Mouse (Mus musculus) adipocyte (in vitro differentiated cells): ENCODE data around the gene Brap.
A peak's percentile ranks its signal among the peaks of the same experiment; 100 is the strongest.
"Not testable (repeated sequence)": the region's sequence is repeated elsewhere in the genome, so short reads cannot be mapped to it uniquely, and the experiment has no call there.

ENCODE experiments used
- DNase-seq: peaks from one replicate; pipeline ENCODE4 v3.0.0-alpha.2; 2016; ENCODE audit warnings: low spot score

Brap gene

DNA sequence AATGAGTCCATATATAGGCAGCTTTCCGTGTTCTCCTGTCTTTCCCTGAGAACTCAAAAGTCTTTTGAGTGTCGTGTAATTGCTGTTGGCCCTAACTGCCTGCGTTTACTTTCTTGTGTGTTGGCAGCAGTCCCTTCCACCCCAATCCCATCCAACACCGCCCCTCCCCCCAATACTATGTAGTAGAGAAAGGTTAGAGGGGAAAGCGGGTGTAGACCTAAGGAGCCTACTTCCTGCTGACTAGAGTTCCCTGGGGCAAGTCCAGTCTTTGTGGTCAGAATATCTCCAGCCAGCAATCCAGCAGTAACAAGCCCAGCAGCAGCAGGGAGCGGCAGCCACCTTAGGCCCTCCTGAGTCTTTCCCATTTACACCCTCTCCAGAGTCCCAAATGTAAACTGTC lies 8.0 kb downstream of the Brap start:
- peak; percentile 18 for DNase-seq

DNA sequence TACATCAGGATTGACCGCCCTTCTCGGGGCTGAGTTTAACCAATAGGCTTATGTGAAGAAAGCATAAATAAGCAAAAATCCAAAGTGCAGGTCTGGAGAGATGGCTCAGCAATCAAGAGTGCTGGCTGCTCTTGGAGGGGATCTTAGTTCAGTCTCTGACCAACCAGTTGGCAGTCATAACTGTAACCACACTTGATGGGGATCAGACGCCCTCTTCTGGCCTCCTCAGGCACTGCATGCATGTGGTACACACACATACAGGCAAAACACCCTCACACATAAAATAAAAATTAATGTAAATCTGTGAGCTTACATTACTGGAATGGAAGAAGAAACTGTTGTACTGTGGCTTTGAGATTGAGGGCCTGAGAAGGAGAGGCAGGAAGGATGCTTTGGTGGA lies 10.0 kb downstream of the Brap start:
- DNase-seq = no peak

DNA sequence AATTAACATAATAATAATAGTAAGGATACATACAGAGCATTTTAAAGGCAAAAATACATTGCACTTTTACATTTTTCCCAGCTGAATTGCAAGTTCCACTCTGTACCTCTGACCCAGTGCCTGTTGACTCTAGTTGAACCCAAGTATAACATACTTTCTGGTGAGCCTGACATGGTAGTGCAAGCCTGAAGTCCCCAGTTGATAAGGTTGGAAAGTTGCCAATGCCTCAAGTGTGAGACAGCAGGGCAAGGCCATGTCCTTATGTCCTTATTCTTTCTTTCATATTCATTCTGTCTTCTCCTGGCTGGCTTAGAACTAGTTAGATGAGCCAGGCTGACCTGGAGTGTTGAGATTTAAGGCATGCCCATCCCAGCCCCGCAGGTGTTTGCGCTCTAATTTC lies 21.9 kb downstream of the Brap start:
- peak; percentile 26 for DNase-seq

DNA sequence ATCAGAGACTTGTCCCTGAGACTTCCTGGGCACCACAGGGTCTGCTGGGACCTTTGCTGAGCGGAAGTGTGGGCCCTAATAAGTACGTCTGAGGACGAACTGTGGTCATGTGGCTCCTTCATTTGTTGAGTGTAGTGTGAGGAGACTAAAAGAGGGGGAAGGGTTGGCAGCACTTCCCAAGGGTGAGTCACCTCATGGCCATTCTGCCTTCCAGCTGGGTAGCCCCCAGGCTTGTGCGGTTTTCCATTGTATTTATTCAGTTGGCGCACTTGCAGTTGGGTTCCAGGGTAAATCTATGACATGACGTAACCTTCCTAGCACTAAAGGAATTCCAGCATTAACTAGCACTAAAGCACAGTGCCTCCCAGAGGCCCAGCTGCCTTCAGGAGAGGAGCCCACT lies 25.1 kb downstream of the Brap start:
- no peak for DNase-seq

DNA sequence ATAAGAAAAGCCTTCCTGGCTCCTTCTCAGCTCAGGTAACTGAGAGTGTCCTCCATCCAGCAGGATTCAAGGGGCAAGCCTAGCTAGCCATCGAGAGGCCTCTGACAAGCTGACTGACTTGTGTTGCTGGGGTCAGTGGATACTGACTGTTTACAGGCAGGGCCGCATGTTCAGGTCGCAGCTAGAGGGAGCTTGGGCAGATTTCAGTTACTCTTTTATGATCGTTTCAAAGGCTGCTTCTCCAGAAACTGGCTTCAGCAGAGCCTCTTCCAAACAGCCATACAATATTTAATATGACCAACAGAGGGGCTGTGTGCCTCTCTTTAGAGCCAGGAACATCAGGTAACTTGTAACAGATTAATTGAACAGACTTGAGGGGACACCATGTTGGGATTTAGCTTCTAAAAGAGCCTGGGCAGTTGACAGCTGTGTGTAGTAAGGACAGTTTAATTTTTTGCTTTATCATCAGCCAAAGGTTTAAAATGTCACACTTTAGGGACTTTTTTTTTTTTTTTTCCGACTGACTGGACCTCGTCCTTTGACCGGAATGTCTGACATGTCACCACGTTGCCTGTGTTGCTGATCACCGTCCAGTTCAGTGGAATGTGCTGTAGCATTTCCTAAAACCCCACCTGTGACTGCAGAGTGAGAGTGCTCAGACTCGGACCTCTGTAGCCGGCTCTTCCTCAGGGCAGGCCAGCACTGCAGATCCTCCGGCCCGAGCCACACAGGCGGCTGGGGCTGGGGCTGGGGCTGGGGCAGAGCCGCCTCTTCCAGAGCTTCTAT lies 25.9 kb downstream of the Brap start:
- DNase-seq = no peak

DNA sequence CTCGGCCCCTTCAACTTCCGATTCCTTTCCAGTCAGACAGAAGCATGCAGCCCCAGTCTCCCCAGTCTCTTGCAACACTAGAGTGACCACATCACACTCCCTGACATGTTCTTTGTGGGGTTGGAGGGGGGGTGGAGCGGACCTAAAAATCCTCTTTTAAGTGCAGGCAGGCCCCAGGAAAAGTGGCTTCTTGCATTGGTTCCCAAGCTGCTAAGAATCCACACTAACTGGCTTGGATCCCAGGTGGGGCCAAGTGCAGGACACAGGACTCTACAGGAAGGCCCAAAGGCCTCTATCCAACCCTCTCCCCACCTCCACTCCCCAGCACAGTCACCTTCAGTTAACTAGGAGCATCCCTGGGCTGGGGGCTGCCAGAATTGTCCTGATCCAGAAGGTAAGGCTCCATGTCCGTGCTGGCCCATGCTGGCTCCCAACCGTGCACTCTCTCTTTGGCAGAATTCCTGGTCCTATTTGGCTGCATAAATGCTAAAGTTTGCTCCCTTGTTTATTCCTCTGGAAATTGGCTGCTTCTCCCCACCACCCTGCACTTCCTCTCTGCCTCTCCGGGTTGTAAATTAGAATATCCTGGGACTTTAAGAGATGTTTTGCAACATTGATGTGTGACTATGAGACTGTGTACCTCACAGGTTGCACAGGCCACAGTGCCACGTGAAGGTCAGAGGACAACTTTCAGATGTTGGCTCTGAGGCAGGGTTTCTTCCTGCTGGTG lies 30.3 kb downstream of the Brap start:
- peak; percentile 86 for DNase-seq

DNA sequence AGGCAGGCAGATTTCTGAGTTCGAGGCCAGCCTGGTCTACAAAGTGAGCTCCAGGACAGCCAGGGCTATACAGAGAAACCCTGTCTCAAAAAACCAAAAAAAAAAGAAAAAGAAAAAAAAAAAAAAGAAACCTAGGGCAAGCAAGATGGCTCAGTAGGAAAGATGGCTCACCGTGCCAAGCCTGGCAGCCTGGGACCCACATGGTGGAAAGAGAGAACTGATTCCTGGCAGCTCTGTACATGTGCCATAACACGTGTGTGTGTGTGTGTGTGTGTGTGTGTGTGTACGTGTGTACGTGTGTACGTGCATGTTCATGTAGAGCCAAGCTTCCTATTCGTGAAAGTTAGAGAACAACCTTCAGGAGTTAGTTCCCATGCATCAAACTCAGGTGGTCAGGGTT lies 31.1 kb downstream of the Brap start:
- not testable (repeated sequence) for DNase-seq

DNA sequence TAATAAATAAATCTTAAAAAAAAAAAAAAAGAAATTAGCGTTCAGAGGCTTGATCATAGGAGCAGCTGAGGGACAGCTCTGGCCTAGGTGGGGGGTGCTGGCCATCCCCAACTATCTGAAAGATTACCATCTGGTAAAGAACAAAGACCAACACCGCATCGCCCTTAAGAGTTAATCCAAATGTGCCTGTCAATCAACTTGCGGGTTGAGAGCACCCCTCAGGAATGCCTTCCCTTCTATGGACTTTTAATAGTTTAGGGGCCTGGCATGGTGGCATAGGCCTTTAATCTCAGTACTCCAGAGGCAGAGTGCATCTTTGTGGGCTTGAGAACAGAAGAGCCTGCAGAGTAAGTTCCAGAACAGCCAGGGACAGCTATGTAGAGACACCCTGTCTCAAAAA lies 32.5 kb downstream of the Brap start:
- no peak for DNase-seq

DNA sequence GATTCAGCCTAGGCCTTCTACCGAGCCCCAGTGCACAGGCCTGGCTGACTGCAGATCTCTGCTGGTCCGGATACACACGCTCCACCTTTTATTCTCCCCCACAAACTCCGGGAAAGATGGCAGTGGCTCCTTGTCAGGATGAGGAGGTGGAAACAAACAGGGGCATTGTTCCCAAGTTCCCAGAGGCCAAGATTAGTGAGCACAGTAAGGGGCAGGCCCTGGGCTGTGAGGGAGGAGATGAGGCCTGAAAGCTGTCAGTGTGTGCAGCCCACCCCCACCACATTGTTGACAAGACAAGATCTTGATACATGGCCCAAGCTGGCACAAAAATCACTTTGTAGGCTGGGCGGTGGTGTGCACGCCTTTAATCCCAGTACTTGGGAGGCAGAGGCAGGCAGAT lies 36.4 kb downstream of the Brap start:
- no peak for DNase-seq

DNA sequence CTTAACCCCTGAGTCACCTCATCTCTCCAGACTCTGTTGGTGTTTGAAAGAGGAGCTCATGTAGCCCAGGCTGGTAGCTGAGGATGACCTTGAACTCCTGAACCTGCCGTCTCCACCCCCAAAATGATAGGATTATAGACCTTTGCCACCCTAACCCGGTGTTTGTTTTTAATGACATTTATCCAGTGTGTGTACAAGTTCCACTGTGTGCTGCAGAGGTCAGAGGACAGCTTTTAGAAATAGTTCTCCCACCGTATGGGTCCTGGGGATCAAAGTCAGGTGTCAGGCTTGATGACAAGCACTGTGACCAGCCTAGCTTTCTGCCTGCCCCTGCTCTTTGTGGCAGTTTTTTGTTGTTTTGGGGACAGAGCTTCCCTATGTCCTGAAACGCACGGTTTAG lies 39.5 kb downstream of the Brap start:
- no peak for DNase-seq

DNA sequence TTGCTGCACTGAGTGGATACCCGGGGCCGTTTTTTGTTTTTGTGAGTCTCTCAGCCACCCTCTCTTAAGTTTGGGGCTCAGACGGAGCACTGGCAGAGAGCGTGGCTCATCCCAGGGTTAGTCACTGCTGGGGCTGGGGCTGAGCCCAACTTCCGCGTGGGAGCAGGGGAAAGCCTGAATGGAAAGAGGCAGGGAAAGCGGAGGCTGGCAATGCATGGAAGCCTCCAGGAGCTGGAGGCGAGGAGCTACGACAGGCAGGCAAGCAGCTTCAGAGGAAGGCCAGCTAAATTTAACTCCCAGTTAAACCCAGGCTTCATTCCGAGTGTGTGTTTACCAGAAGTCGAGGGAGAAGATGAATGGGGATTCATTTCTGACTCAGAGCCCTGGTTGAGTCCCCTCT lies 40.1 kb downstream of the Brap start:
- peak; percentile 65 for DNase-seq

DNA sequence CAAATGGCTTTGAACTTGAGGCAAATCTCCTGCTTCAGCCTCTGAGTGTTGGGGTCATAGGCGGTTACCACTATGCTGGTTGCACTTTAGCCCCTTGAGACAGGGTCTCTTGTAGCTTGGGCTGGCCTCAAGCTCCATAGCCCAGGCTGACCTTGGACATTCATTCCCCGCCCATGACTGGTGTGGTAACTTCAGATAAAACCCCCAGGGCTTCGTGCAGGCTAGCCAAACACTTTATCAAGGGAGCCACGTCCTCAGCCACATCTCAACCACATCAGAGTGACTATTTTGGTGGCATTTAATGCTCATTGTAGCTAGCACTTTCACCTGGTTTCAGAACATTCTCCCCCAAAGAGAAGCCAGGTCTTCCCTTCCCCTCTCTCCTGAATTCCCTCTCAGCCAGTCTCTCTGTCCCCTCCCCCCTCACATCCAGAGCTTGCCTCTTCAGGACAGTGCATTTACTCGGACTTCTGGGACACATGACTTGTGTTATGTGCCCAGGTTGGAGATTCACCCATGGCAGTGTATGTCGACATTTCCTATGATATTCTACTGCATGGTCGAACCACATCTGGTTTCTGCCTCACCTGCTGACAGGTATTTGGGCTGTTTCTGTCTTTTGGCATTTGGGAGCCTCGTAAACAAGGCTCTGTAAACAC lies 40.9 kb downstream of the Brap start:
- peak; percentile 29 for DNase-seq

DNA sequence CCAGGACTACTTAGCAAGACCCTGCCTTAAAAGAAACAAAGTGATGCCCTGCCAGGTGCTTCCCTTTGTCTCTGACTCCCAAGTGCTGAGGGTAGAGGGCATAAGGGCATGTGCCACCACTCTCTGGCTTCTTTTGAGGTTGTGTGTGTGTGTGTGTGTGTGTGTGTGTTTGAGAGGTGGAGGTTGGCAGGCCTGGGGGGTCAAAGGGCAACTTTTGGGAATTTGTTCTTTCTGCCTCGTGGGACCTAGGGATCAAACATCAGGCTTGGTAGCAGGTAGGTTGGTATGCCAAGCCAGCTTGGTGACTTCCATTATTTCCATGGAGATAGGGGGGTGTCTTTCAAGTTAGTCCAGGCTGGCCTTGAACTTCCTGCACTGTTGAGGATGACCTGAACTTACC lies 43.0 kb downstream of the Brap start:
- DNase-seq = no peak

DNA sequence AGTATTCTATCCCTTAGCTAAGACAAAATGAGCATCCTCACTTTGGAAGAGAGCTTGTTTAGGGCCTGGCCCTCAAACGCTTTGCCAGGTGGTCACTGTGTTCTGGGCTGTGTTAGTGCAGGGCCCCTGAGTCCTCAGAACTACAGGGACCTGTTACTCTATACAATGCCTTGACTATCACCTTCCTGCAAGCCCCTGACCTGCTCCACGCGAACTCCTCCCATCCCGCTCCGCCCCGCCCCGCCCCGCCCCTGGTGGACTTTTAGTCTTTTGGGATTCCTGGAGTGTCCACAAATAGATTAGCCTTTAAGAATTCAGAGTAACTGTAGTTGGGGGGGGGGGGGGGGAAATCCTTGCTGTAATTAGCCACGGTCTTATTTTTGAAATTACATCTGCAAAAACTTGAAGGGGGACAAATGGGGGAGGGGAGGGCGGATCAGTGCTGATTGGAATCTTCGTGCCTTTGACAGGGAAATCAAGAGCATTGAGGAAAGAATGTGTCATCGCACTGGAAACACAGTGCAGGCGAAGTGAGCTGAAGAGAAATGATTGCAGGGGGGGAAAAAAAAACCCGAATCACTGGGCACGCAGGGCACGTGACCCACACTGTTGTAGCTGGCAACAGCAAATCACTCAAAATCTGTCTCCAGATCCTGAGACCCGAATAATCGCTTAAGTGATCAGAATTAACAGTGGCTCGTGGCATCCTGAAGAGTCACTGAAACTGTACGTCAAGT lies 44.3 kb downstream of the Brap start:
- DNase-seq = no peak

DNA sequence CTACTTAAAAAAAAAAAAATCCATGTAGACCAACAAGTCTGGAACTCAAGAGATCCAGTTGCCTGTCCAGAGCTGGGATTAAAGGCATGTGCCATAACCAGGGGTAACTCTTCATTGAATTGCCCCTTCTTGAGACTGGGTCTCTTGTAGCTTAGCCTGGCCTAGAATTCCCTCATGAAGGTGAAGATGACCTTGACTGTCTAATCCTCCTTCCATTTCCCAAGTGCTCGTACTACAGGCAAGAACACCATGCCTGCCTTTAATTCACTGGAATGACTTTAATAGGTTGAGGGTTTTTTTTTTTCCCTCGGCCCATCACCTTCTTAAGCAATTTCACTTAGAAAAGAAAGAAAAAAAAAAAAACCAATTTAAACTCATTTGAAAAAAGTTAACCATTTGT lies 50.0 kb downstream of the Brap start:
- DNase-seq = peak; percentile 33

DNA sequence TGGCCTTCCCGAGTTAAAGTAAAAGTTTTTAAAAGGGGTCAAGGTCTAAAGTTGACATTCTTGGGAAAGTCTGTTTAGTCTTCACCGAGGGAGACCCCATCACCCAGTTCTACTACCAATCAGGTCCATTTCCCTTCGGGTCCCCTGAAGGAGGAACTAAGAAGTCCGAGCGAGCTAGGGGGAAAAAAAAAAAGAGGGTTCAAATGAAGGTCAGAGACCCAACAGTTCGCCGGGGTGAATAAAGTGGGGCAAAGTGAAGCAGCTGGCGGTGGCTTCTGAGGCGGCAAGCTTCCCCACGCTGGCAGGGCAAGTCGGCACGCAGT lies 50.4 kb downstream of the Brap start:
- DNase-seq = no peak

DNA sequence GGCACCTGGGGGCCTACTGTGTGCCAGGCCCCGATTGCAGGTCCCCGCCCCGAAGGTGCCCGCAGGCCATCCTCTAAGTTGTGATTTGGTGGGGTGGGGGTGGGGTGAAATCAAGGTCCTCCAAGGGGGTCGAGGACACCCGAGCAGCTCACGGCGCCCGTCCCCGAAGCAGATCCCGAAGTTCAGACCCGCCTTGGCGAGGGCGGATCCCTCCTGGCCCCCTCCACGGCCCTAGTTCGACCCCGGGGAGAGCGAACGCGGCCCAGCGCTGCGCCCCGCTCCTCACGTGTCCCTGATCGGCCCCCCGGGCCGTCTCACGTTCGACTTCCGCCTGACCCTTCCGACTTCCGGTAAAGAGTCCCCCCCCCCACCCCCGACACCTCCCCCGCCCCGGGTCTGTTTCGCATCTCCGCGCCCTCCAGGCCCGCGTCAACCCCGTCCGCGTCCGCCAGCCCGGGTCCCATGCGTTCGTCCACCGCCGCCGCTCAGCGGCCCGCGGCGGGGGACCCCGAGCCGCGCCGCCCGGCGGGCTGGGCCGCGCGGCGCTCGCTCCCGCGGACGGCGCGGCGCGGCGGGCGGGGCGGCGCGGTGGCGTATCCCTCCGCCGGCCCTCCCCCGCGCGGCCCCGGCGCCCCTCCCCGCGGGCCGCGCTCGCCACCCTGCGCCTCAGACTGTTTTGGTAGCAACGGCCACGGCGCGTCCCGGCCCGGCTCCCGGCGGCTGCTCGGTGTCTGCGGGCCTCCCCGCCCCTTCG lies 51.0 kb downstream of the Brap start, which contains the start of gene Atxn2:
Gene Atxn2, plus strand, starts transcription at position 164 of the 754 bp plus-strand sequence.
- peak; percentile 76 for DNase-seq

DNA sequence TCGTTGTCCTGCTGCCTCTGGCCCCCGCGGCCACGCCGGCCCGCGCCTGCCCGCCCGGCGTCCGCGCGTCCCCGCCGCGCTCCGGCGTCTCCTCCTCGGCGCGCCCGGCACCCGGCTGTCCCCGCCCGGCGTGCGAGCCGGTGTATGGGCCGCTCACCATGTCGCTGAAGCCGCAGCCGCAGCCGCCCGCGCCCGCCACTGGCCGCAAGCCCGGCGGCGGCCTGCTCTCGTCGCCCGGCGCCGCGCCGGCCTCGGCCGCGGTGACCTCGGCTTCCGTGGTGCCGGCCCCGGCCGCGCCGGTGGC lies 51.5 kb downstream of the Brap start:
- DNase-seq = no peak

DNA sequence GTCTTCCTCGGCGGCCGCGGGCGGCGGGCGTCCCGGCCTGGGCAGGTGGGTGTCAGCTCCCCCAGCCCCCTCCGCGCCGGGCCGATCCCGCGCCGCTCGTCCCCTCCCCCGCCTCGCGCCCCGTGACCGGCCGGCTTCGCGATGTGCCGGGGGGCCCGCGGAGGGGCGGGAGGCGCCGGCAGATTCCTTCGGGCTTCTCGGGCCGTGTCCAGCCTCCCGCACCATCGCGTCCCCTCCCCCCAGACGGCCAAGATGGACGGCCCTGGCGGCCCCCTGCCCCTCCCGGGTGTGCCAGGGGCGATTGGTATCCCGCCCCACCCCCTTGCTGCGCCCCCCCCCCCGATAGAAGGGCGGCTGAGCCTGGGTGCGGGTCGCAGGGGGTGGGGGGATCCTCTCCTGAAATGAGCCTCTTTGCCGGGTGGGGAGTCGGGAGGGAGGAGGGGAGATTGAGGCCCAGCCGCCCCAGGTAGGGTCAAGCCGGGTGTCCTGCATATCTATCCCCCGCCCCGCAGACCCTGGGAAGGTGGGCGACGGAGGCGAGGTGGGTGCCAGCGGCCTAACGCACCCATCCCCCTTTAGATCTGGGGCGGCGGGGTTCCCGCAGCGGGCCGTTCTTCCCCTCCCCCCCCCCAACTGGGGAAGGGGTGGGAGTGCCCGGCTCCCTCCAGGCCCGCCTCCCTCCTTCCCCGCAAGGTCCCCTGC lies 52.0 kb downstream of the Brap start:
- DNase-seq = peak; percentile 31

DNA sequence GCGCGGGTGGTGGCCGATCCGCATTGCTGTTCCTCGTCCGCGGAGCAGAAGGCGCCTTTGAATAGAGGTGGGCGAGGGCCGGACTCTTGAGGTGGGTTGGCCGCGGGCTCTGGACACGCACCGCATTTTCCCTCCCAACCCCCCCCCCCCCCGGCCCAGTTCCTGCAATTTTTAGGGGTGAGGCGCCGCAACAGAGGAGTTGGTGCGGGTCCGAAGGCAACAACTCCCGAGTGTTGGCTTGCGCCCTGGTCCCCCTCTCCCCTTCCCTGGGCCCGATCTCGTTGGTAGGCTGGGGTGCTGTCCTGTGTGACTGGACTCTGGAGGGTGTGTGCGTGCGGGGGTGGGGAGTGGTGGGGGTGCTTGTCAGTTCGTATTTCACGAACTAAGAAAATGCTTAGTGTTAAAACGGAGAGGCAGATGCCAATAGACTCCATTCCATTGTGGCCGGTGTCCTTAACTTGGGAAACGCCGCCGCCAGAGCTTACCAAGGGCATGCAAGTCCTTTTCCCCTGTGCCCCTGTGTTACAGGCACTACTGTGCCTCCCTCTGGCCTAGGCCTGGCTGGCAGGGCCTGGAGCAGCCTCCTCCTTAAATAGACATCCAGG lies 52.7 kb downstream of the Brap start:
- peak; percentile 85 for DNase-seq

DNA sequence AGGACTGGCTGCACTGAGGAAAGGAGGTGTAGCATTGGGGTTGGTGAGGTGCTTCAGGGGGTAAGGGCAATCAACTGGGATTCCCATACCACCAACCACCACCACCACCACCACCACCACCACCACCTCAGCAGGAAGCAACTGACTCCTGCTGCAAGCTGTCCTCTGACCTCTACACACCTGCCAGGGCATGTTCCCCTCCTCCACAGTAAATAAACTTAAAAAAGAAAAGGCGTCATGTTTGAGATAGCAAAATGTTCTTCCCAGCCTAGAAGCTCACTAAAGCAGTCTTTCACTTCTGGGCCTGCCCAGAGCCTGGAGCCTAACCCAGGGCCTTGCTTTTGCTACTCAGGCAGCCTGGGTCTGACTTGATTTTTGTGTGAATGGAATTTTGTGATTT lies 54.0 kb downstream of the Brap start:
- no peak for DNase-seq
